Mouse (Mus musculus) adipose tissue, adult 10 weeks (tissue): Measurements from ENCODE around the gene Ly6g6e. TPM values are rescaled to one million over a fixed set of nuclear protein-coding genes. Genes with fewer than 3 reads are reported as not detected.

Source experiments
- polyA plus RNA-seq: library from polyadenylated mRNA; stranded (reverse); fragments of 350-450 nt; fragmentation: Illumina TruSeq; extraction: RNeasy Lipid Tissue Mini Kit (QIAGEN cat#74804); gene quantifications from one replicate; pipeline ENCODE4 v1.2.3, GENCODE M21; 2014; ENCODE audit warnings: low read depth, low replicate concordance

Ly6g6e gene
- polyA plus RNA-seq, 1 experiment from 2014 or later, result 8.2 TPM

Other genes with a start within 250 kb of the Ly6g6e start
- 45.3 TPM for gene Stk19, start 240.0 kb upstream of the Ly6g6e start, polyA plus RNA-seq
- 59.7 TPM for gene Dxo, start 239.9 kb upstream of the Ly6g6e start, polyA plus RNA-seq
- gene Skiv2l, start 226.7 kb upstream of the Ly6g6e start, polyA plus RNA-seq, result 45.7 TPM
- 75.8 TPM for gene Nelfe, start 226.5 kb upstream of the Ly6g6e start, polyA plus RNA-seq
- gene Cfb, start 214.4 kb upstream of the Ly6g6e start, polyA plus RNA-seq, result 114 TPM
- 14.4 TPM for gene Zbtb12, start 197.4 kb upstream of the Ly6g6e start, polyA plus RNA-seq
- not detected for gene Gm20547, start 194.9 kb upstream of the Ly6g6e start, polyA plus RNA-seq
- 104 TPM for gene C2, start 178.6 kb upstream of the Ly6g6e start, polyA plus RNA-seq
- gene Ehmt2, start 178.4 kb upstream of the Ly6g6e start, polyA plus RNA-seq, result 113 TPM
- 39.3 TPM for gene Slc44a4, start 162.4 kb upstream of the Ly6g6e start, polyA plus RNA-seq
- 81.9 TPM for gene Neu1, start 145.6 kb upstream of the Ly6g6e start, polyA plus RNA-seq
- gene Hspa1b, start 117.7 kb upstream of the Ly6g6e start, polyA plus RNA-seq, result 47.9 TPM
- not detected for gene Gm20481, start 107.0 kb upstream of the Ly6g6e start, polyA plus RNA-seq
- gene Hspa1a, start 104.7 kb upstream of the Ly6g6e start, polyA plus RNA-seq, result 24.3 TPM
- 12.0 TPM for gene Hspa1l, start 104.2 kb upstream of the Ly6g6e start, polyA plus RNA-seq
- gene Lsm2, start 95.0 kb upstream of the Ly6g6e start, polyA plus RNA-seq, result 23.4 TPM
- gene Vars, start 75.9 kb upstream of the Ly6g6e start, polyA plus RNA-seq, result 62.8 TPM
- 0.96 TPM for gene Vwa7, start 60.3 kb upstream of the Ly6g6e start, polyA plus RNA-seq
- gene Sapcd1, start 48.9 kb upstream of the Ly6g6e start, polyA plus RNA-seq, result 2.9 TPM
- 4.2 TPM for gene Msh5, start 30.2 kb upstream of the Ly6g6e start, polyA plus RNA-seq
- gene Clic1, start 26.9 kb upstream of the Ly6g6e start, polyA plus RNA-seq, result 127 TPM
- gene Ddah2, start 17.9 kb upstream of the Ly6g6e start, polyA plus RNA-seq, result 43.7 TPM
- gene Ly6g6c, start 11.5 kb upstream of the Ly6g6e start, polyA plus RNA-seq, result 2.2 TPM
- gene Mpig6b, start 10.7 kb upstream of the Ly6g6e start, polyA plus RNA-seq, result 2.4 TPM
- 14.6 TPM for gene Ly6g6d, start 1.2 kb downstream of the Ly6g6e start, polyA plus RNA-seq
- gene Ly6g6f, start 8.7 kb downstream of the Ly6g6e start, polyA plus RNA-seq, result not detected
- gene Abhd16a, start 12.4 kb downstream of the Ly6g6e start, polyA plus RNA-seq, result 106 TPM
- 1,353 TPM for gene Ly6g5c, start 31.4 kb downstream of the Ly6g6e start, polyA plus RNA-seq
- 1,252 TPM for gene Ly6g5b, start 38.5 kb downstream of the Ly6g6e start, polyA plus RNA-seq
- 14.5 TPM for gene Gpank1, start 44.6 kb downstream of the Ly6g6e start, polyA plus RNA-seq
- 234 TPM for gene Csnk2b, start 45.2 kb downstream of the Ly6g6e start, polyA plus RNA-seq
- gene D17H6S53E, start 49.5 kb downstream of the Ly6g6e start, polyA plus RNA-seq, result 15.2 TPM
- gene Apom, start 55.1 kb downstream of the Ly6g6e start, polyA plus RNA-seq, result not detected
- 130 TPM for gene Bag6, start 58.3 kb downstream of the Ly6g6e start, polyA plus RNA-seq
- 229 TPM for gene Prrc2a, start 88.0 kb downstream of the Ly6g6e start, polyA plus RNA-seq
- gene Aif1, start 99.2 kb downstream of the Ly6g6e start, polyA plus RNA-seq, result 21.1 TPM
- gene Lst1, start 111.5 kb downstream of the Ly6g6e start, polyA plus RNA-seq, result 11.5 TPM
- gene Ltb, start 117.5 kb downstream of the Ly6g6e start, polyA plus RNA-seq, result 1.9 TPM
- 0.61 TPM for gene Tnf, start 125.1 kb downstream of the Ly6g6e start, polyA plus RNA-seq
- gene Lta, start 128.4 kb downstream of the Ly6g6e start, polyA plus RNA-seq, result not detected
- gene Gm16181, start 143.9 kb downstream of the Ly6g6e start, polyA plus RNA-seq, result 1.2 TPM
- gene Atp6v1g2, start 156.8 kb downstream of the Ly6g6e start, polyA plus RNA-seq, result 22.6 TPM
- gene Nfkbil1, start 158.9 kb downstream of the Ly6g6e start, polyA plus RNA-seq, result 16.9 TPM
- 177 TPM for gene Ddx39b, start 164.8 kb downstream of the Ly6g6e start, polyA plus RNA-seq
- 739 TPM for gene H2-D1, start 185.8 kb downstream of the Ly6g6e start, polyA plus RNA-seq
- gene H2-Q1, start 243.5 kb downstream of the Ly6g6e start, polyA plus RNA-seq, result not detected